Mouse (Mus musculus) stomach, postnatal 0 days (tissue): ENCODE data around the gene Olfr193.
"Not testable (repeated sequence)": the region's sequence is repeated elsewhere in the genome, so short reads cannot be mapped to it uniquely, and the experiment has no call there.

Source experiments
- CTCF ChIP-seq: IDR thresholded peaks from 2 replicates; pipeline ENCODE4 v1.5.1; 2016; ENCODE audit warnings: antibody characterized with exemption, low read depth, mild to moderate bottlenecking, moderate library complexity
- EP300 ChIP-seq: optimal IDR thresholded peaks from 2 replicates; pipeline ENCODE3; 2016; ENCODE audit warnings: antibody characterized with exemption

DNA sequence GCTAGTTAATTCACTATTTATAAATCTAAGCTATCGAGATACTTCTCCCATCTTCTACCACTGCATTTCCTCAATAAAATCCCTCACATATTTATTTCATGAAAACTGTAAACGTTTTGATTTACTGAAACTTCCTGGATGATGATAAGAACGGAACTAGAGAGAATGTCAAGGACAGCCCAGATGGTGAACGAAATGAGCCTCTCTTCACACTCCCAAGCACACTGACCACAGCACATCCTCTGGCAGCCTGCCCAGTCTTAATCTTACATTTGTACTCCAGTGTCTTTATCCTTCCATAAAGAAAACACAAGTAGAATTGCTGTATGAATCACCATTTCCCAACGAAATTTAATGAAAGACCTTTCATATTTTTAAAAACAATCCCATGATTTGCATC is 3.2 kb downstream of the Olfr193 start:
- not testable (repeated sequence) for TF ChIP-seq CTCF, EP300
